Mouse (Mus musculus): Measurements from ENCODE around the gene Pik3ap1. TPM values are rescaled to one million over a fixed set of nuclear protein-coding genes. Genes with fewer than 3 reads are reported as not detected.

The Pik3ap1 gene
- polyA plus RNA-seq, 1 experiment from 2014 or later: 5.3 TPM

DNA sequence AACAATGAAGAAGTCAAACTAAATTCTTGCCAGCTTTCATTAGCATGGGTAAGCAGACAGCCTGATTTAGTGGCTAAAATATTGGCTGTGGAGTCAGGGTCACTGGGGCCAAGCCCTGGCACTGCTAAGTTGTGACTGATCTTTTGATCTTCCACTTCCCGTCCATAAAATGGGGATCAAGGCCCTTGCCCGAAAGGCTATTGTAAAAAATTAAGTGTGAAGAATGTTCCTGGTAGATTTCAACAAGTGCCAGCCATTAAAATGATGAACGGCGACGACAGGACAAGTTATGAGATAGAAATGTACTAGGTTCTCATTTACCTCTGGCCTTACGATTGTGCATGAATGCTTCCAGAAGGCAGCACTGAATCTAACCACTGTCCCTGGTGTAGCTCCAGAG, 83.0 kb downstream of the Pik3ap1 start:
- WGBS (ENCODE audit: insufficient replicate concordance): 75% methylated on average over 6 of the region's 6 CpGs
- no peak for DNase-seq
- Histone ChIP-seq H3K27me3 (no peaks in the 10 kb centered on the region), H3K36me3 (no peaks in the 10 kb centered on the region), H3K4me3 (replicated peaks) (no peak overlapping the region), H3K4me2 (no peak overlapping the region), H3K9ac (no peak overlapping the region), H3K9me3 (replicated peaks) (no peaks in the 10 kb centered on the region), H3K27ac (no peak overlapping the region), H3K4me1 (replicated peaks) (no peaks in the 10 kb centered on the region)
- no peak for ATAC-seq (ENCODE audit: low read depth)

DNA sequence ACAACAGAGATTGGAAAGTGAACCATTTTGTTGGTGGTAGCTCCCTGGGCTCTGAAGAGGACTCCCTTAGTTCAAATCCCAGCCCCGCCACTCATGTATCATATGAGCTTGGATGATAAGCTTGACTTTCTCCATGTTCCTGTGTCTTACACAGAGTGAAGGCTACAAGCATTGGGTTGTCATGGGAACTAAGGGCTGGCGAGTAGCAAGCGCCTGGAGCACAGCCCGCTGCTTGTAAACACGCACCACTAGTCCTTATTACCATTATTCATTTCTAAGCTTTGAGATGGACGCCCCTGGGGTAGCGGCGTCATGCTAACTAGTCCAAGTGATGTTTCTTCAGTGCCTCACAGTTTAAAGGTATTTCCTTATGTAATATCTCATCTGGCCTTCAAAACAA, 85.5 kb downstream of the Pik3ap1 start:
- no peak for ATAC-seq (ENCODE audit: low read depth)
- no peaks in the 10 kb centered on the region for H3K4me1 ChIP-seq (replicated peaks)
- H3K27ac ChIP-seq: no peak overlapping the region
- H3K9me3 ChIP-seq (replicated peaks): no peaks in the 10 kb centered on the region
- no peaks in the 10 kb centered on the region for H3K27me3 ChIP-seq
- H3K4me3 ChIP-seq (replicated peaks): no peak overlapping the region
- H3K36me3 ChIP-seq: no peaks in the 10 kb centered on the region
- no peak overlapping the region for H3K4me2 ChIP-seq
- no peak overlapping the region for H3K9ac ChIP-seq
- 75% methylated on average over 8 of the region's 8 CpGs for WGBS (ENCODE audit: insufficient replicate concordance)
- no peak for DNase-seq

DNA sequence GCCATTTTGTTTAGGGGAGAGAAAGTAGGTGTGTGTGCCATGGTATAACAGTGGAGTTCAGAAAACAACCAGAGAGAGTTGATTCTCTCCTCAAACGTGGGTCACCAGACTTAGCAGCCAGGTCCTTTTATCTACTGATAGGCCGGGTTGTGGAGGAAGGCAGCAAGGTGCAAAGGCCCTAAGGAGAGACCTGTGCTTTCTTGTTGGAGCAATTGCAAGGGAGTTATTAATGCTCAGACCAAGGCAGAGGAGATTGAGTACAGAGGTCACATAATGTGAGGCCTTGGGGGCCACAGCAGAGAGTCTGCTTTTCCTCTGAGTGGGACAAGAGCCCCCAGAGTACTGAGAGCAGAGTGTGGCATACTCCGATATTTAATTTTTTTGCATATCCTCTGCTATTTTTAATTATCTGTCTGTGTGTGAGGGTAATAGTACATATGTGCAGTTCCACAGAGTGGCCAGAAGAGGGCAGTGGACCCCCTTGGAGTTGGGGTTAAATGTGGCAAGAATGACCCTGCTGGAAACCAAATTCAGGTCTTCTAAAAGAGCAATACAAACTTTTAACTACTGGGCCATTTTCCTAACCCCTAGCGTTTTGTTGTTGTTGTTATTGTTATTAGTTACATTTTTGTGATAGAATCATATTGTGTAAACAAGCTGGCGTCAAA, 93.8 kb downstream of the Pik3ap1 start:
- ATAC-seq (ENCODE audit: low read depth): no peak
- H3K27me3 ChIP-seq: no peaks in the 10 kb centered on the region
- 37% methylated on average over 5 of the region's 5 CpGs for WGBS (ENCODE audit: insufficient replicate concordance)
- H3K4me2 ChIP-seq: no peak overlapping the region
- no peaks in the 10 kb centered on the region for H3K9me3 ChIP-seq (replicated peaks)
- no peak for DNase-seq
- H3K4me1 ChIP-seq (replicated peaks): no peaks in the 10 kb centered on the region
- H3K36me3 ChIP-seq: no peaks in the 10 kb centered on the region
- no peak overlapping the region for H3K4me3 ChIP-seq (replicated peaks)
- H3K27ac ChIP-seq: no peak overlapping the region
- H3K9ac ChIP-seq: no peak overlapping the region

DNA sequence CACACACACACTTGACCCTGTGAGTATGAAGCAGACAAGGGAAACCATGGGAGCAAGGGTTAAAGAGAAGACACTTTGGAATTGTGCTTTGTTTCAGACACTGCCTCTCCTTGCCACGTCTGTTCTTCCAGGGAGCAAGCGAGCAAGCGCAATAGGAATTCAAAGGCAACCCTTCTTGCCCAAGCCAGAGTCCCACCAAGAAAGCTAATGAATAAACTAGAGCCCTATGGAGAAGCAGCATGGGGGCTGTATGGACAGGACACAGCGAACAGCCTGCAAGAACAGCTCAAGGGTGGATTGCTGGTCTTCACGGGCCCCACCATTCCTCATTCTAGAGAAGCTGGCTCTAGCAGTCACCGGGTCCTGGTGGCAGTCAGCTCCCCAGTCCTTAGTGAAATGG, 96.3 kb downstream of the Pik3ap1 start:
- Histone ChIP-seq H3K36me3 (no peaks in the 10 kb centered on the region), H3K4me3 (replicated peaks) (no peak overlapping the region), H3K9ac (no peak overlapping the region), H3K4me1 (replicated peaks) (no peaks in the 10 kb centered on the region), H3K4me2 (no peak overlapping the region), H3K27me3 (0 out of 2 replicates have a peak, but pooled peaks cover 8% of the 10 kb centered on the region), H3K27ac (no peak overlapping the region), H3K9me3 (replicated peaks) (no peaks in the 10 kb centered on the region)
- DNase-seq: no peak
- WGBS (ENCODE audit: insufficient replicate concordance): 74% methylated on average over 6 of the region's 6 CpGs
- ATAC-seq (ENCODE audit: low read depth): no peak

DNA sequence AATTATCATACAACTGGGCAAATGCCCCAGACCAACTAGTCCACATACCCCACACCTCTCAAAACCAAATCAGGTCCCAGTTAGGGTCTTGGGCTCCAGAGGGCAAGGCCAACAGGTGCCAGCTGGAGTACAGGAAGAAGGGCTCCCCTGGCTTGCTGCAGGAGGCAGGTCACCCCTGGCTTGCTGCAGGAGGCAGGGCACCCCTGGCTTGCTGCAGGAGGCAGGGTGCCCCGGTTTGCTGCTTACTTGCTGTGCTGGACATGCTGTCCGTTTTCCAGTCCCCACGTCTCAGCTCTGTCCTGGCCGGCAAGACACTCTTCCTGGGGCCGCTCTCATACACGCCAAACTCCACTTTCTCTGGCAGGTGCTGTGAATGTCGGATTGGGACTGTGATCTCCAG, 97.7 kb downstream of the Pik3ap1 start:
- Histone ChIP-seq H3K27ac (no peak overlapping the region), H3K9me3 (replicated peaks) (no peaks in the 10 kb centered on the region), H3K4me1 (replicated peaks) (0 out of 2 replicates have a peak, but pooled peaks cover 4% of the 10 kb centered on the region), H3K4me2 (no peak overlapping the region), H3K9ac (no peak overlapping the region), H3K27me3 (0 out of 2 replicates have a peak, but pooled peaks cover 8% of the 10 kb centered on the region), H3K36me3 (no peaks in the 10 kb centered on the region), H3K4me3 (replicated peaks) (no peak overlapping the region)
- WGBS (ENCODE audit: insufficient replicate concordance): 60% methylated on average over 7 of the region's 7 CpGs
- ATAC-seq (ENCODE audit: low read depth) (no peak), DNase-seq (no peak)

DNA sequence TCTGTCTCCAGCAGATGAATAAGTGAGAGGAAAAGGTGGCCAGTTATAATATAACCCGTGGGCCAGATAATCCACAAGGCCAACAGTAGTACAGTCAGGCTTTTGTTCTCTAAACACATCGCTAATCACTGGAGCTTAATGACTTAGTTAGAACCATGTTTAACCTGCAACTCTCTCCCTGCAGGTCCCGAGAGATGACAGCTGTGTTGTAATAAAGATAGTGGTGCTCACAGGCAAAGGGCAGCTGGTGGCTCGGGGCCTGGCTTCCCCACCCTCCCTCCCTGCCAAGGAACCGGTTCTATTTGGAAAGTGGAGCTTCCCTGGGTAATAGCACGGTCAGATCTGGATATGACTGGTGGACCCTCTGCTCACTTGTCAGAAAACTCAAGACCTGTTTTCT, 100.4 kb downstream of the Pik3ap1 start:
- 0 out of 2 replicates have a peak, but pooled peaks cover 5% of the 10 kb centered on the region for H3K4me1 ChIP-seq (replicated peaks)
- H3K4me2 ChIP-seq: no peak overlapping the region
- no peaks in the 10 kb centered on the region for H3K36me3 ChIP-seq
- no peak overlapping the region for H3K27ac ChIP-seq
- no peak for DNase-seq
- H3K9me3 ChIP-seq (replicated peaks): no peaks in the 10 kb centered on the region
- 55% methylated on average over 6 of the region's 6 CpGs for WGBS (ENCODE audit: insufficient replicate concordance)
- ATAC-seq (ENCODE audit: low read depth): no peak
- no peak overlapping the region for H3K9ac ChIP-seq
- 0 out of 2 replicates have a peak, but pooled peaks cover 8% of the 10 kb centered on the region for H3K27me3 ChIP-seq
- no peak overlapping the region for H3K4me3 ChIP-seq (replicated peaks)

DNA sequence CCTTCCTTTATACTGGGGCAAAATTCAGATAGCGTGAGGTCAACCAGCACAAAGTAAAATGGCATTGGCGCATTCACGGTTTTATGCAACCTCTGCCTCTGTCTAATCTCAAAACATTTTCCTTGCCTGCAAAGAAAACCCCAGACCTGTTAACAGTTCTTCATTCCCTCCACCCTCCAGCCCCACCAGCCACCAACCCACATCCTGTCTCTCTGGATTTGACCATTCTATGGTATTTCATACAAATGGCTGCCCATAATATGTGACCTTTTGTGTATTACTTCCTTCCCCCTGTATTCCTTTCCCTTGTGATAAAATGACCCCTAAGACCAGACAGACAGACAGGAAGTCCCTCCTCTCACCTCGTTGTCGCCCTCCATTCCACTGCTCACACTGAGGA, 102.2 kb downstream of the Pik3ap1 start:
- no peak overlapping the region for H3K4me3 ChIP-seq (replicated peaks)
- H3K9ac ChIP-seq: no peak overlapping the region
- no peak for DNase-seq
- H3K9me3 ChIP-seq (replicated peaks): no peaks in the 10 kb centered on the region
- no peaks in the 10 kb centered on the region for H3K36me3 ChIP-seq
- no peak for ATAC-seq (ENCODE audit: low read depth)
- H3K27me3 ChIP-seq: 0 out of 2 replicates have a peak, but pooled peaks cover 8% of the 10 kb centered on the region
- no peak overlapping the region for H3K4me2 ChIP-seq
- 0 out of 2 replicates have a peak, but pooled peaks cover 5% of the 10 kb centered on the region for H3K4me1 ChIP-seq (replicated peaks)
- no peak overlapping the region for H3K27ac ChIP-seq
- 29% methylated on average over 5 of the region's 5 CpGs for WGBS (ENCODE audit: insufficient replicate concordance)

DNA sequence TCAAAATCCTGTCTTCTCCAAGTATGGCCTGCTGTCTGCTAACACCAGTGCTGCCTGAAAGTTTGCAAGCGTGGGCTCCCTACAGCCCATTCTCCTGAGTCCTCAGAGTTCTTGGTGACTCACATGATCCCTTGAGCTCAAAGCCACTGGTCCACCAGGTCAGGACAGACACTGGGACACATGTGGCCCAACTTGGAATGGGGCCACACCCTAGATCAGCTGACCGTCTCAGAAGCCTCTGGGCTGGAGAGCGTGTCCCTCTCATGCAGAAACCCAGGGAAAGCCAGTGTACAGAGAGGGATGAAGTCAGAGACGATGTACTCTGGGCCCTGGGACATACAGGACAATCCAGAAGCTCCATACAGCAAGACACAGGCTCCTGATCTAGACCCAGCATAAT, 102.7 kb downstream of the Pik3ap1 start:
- H3K4me1 ChIP-seq (replicated peaks): 0 out of 2 replicates have a peak, but pooled peaks cover 5% of the 10 kb centered on the region
- no peak overlapping the region for H3K9ac ChIP-seq
- no peak overlapping the region for H3K27ac ChIP-seq
- ATAC-seq (ENCODE audit: low read depth) (no peak), DNase-seq (no peak)
- H3K27me3 ChIP-seq: 0 out of 2 replicates have a peak, but pooled peaks cover 8% of the 10 kb centered on the region
- H3K4me2 ChIP-seq: no peak overlapping the region
- WGBS (ENCODE audit: insufficient replicate concordance): 64% methylated on average over 4 of the region's 4 CpGs
- no peaks in the 10 kb centered on the region for H3K9me3 ChIP-seq (replicated peaks)
- no peaks in the 10 kb centered on the region for H3K36me3 ChIP-seq
- no peak overlapping the region for H3K4me3 ChIP-seq (replicated peaks)

DNA sequence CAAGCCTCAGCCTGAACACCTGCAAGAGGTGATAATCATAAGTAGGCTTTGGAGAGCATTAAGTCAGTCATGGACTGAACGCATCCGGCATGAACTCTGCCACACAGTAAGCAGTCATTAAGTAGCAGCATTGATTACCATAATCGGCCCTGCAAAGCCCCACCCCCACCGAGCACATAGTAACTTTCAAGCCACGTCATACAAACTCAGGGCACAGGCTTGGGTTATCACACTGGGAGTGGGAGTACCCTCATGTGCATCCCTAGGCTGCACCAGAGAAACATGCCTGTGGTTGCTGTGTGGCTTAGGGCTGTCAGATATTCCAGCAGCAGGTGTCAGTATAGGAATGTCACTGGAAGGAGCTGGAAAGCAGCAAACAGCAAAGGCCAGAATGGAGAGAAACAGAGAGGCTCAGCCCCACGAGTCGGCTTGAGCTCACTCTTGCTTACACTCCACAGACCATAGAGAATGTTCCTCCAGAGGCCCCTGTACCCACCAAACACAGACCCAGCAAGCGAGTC, 105.1 kb downstream of the Pik3ap1 start:
- H3K27me3 ChIP-seq: 0 out of 2 replicates have a peak, but pooled peaks cover 3% of the 10 kb centered on the region
- 66% methylated on average over 8 of the region's 8 CpGs for WGBS (ENCODE audit: insufficient replicate concordance)
- no peak overlapping the region for H3K27ac ChIP-seq
- no peak for DNase-seq
- no peaks in the 10 kb centered on the region for H3K36me3 ChIP-seq
- H3K4me2 ChIP-seq: no peak overlapping the region
- no peak for ATAC-seq (ENCODE audit: low read depth)
- no peaks in the 10 kb centered on the region for H3K9me3 ChIP-seq (replicated peaks)
- no peak overlapping the region for H3K9ac ChIP-seq
- H3K4me1 ChIP-seq (replicated peaks): peaks cover 13% of the 10 kb centered on the region
- no peak overlapping the region for H3K4me3 ChIP-seq (replicated peaks)

DNA sequence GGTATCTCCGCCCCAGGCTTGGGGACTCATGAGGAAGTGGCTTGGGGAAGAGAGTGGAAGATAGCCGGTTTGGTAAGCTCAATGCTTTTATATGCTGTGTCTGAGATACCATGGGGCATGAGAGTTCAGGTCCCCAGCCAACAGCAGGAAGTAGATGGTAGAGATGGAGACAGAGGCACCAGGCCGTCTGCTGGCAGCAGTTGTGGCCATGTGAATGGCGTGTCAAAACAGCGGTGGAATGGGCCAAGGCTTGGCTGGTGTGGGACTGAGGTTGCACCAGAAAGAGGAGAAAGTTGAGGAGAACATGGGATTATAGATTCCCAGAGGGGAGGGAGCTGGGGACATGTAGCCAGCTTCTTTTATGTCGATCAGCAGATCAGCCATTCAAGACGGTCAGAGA, 106.3 kb downstream of the Pik3ap1 start:
- Histone ChIP-seq H3K36me3 (0 out of 2 replicates have a peak, but pooled peaks cover 3% of the 10 kb centered on the region), H3K27ac (no peak overlapping the region), H3K9me3 (replicated peaks) (no peaks in the 10 kb centered on the region), H3K9ac (no peak overlapping the region), H3K4me1 (replicated peaks) (peaks cover 13% of the 10 kb centered on the region), H3K4me2 (no peak overlapping the region), H3K4me3 (replicated peaks) (no peak overlapping the region), H3K27me3 (no peaks in the 10 kb centered on the region)
- ATAC-seq (ENCODE audit: low read depth) (no peak), DNase-seq (no peak)
- WGBS (ENCODE audit: insufficient replicate concordance): 51% methylated on average over 7 of the region's 7 CpGs

DNA sequence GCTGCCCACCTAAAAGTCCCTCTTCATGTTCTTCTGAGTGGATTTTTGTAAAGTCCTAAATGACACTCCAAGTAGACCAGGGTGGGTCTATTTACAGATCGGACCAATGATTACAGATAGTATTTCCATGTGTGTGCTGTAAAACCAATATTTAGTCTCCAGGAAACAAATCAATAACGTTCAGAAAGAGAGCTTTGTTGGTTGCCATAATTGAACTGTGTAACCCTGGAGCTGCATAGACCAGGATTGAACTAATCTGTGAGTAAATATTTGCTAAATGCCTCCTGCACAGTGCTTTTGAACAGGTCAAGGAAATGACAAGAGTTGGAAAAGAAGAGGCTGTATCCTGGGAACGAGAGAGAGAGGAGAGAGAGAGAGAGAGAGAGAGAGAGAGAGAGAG, 109.3 kb downstream of the Pik3ap1 start:
- Histone ChIP-seq H3K9me3 (replicated peaks) (no peaks in the 10 kb centered on the region), H3K27me3 (no peaks in the 10 kb centered on the region), H3K27ac (no peak overlapping the region), H3K4me1 (replicated peaks) (peaks cover 8% of the 10 kb centered on the region), H3K4me3 (replicated peaks) (no peak overlapping the region), H3K4me2 (0 out of 2 replicates have a peak overlapping the region, but pooled peaks have one; percentile 4), H3K36me3 (0 out of 2 replicates have a peak, but pooled peaks cover 3% of the 10 kb centered on the region), H3K9ac (no peak overlapping the region)
- DNase-seq (no peak), ATAC-seq (ENCODE audit: low read depth) (peak; percentile 51)
- 45% methylated on average over 3 of the region's 3 CpGs for WGBS (ENCODE audit: insufficient replicate concordance)

DNA sequence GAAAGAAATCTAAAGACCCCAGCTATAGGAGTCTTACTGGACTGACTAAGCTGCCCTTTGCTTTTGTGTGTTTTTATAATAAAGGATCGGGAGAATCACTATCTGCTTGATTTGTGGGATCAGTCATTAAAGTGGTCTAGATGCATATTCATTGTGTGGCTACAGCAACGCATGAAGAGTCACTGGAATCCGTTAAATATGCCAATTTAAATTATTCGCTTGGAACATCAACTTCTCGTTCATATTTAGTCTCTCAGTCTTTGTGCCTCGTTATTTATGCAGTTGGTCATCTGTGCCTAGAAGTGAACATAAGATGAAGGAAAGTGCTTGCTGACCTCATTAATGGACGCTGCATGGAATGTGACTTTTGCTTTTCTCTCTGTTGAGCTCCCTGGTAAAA, 114.0 kb downstream of the Pik3ap1 start:
- Histone ChIP-seq H3K4me3 (replicated peaks) (no peak overlapping the region), H3K27ac (no peak overlapping the region), H3K4me2 (no peak overlapping the region), H3K9me3 (replicated peaks) (no peaks in the 10 kb centered on the region), H3K36me3 (0 out of 2 replicates have a peak, but pooled peaks cover 3% of the 10 kb centered on the region), H3K4me1 (replicated peaks) (peaks cover 5% of the 10 kb centered on the region), H3K9ac (no peak overlapping the region), H3K27me3 (no peaks in the 10 kb centered on the region)
- DNase-seq (no peak), ATAC-seq (ENCODE audit: low read depth) (no peak)
- 66% methylated on average over 7 of the region's 7 CpGs for WGBS (ENCODE audit: insufficient replicate concordance)
